Mouse (Mus musculus) heart, embryonic 15.5 days (tissue): Measurements from ENCODE around the gene Atad2b. TPM values are rescaled to one million over a fixed set of nuclear protein-coding genes. Genes with fewer than 3 reads are reported as not detected.
A peak's percentile ranks its signal among the peaks of the same experiment; 100 is the strongest.
"Not testable (repeated sequence)": the region's sequence is repeated elsewhere in the genome, so short reads cannot be mapped to it uniquely, and the experiment has no call there.

Source experiments
- ATAC-seq: fragments of 200-750 bp; cut with Nextera tagmentation; replicated peaks from 2 replicates; pipeline ENCODE4 v1.8.0; 2017; ENCODE audit warnings: low read depth, moderate TSS enrichment; ENCODE audit not compliant: insufficient number of reproducible peaks, insufficient read depth, low FRiP score
- H3K27ac ChIP-seq: fragments of 300-500 bp; sonication (generic); 2 replicates; pipeline ENCODE4 v1.5.1; 2015; ENCODE audit warnings: mild to moderate bottlenecking, inconsistent platforms
- H3K27me3 ChIP-seq: fragments of 300-500 bp; sonication (generic); 2 replicates; pipeline ENCODE4 v1.6.1; 2015; ENCODE audit warnings: inconsistent platforms
- H3K36me3 ChIP-seq: fragments of 300-500 bp; sonication (generic); 2 replicates; pipeline ENCODE4 v1.6.1; 2015; ENCODE audit warnings: mild to moderate bottlenecking, inconsistent platforms
- H3K4me1 ChIP-seq: fragments of 300-500 bp; sonication (generic); replicated peaks from 2 replicates; pipeline ENCODE4 v1.6.1; 2015; ENCODE audit warnings: inconsistent platforms
- H3K4me2 ChIP-seq: fragments of 300-500 bp; sonication (generic); 2 replicates; pipeline ENCODE4 v1.6.1; 2015; ENCODE audit warnings: inconsistent platforms, mild to moderate bottlenecking, moderate library complexity
- H3K4me3 ChIP-seq: fragments of 300-500 bp; sonication (generic); 2 replicates; pipeline ENCODE4 v1.5.1; 2015; ENCODE audit warnings: mild to moderate bottlenecking, inconsistent platforms
- H3K9ac ChIP-seq: fragments of 300-500 bp; sonication (generic); 2 replicates; pipeline ENCODE4 v1.6.1; 2015; ENCODE audit warnings: mild to moderate bottlenecking, inconsistent platforms
- H3K9me3 ChIP-seq: fragments of 300-500 bp; sonication (generic); replicated peaks from 2 replicates; pipeline ENCODE4 v1.6.1; 2016; ENCODE audit warnings: inconsistent platforms
- WGBS: fragments of 180-500 bp; shearing (Covaris S2); methylation state at CpG from one replicate; pipeline ENCODE4 v1.1.7; 2015; ENCODE audit warnings: mixed read lengths; 5-methylcytosine and 5-hydroxymethylcytosine counted together
- polyA plus RNA-seq: library from polyadenylated mRNA; unstranded; fragments of >200 nt; fragmentation: Nextera tagmentation; extraction: Ambion mirVana; gene quantifications from 2 replicates; pipeline ENCODE4 v1.2.1, GENCODE M21; 2015

The Atad2b gene
- polyA plus RNA-seq, 1 experiment from 2014 or later = 6.0 TPM

GRCm38 (mm10) chr12:4885062-4885461 is 32.1 kb upstream of the Atad2b start:
- Histone ChIP-seq H3K9ac (no peak overlapping the region), H3K4me2 (no peak overlapping the region), H3K9me3 (no peaks in the 10 kb centered on the region), H3K27me3 (no peaks in the 10 kb centered on the region), H3K4me3 (no peak overlapping the region), H3K4me1 (peaks cover 4% of the 10 kb centered on the region), H3K27ac (no peak overlapping the region), H3K36me3 (peaks cover 11% of the 10 kb centered on the region)
- ATAC-seq = no peak
- WGBS = 76% methylated on average over 1 of the region's 1 CpGs

- 94% methylated on average over 4 of the region's 4 CpGs for WGBS
- not testable (repeated sequence) for H3K4me3 ChIP-seq, H3K4me1 ChIP-seq, ATAC-seq, H3K9me3 ChIP-seq, H3K4me2 ChIP-seq, H3K27me3 ChIP-seq, H3K9ac ChIP-seq, H3K27ac ChIP-seq
- peaks cover 13% of the 10 kb centered on the region for H3K36me3 ChIP-seq
Measured at GRCm38 (mm10) chr12:4886581-4886980, 30.6 kb upstream of the Atad2b start.

- no peaks in the 10 kb centered on the region for H3K9me3 ChIP-seq
- peaks cover 4% of the 10 kb centered on the region for H3K4me1 ChIP-seq
- no peak overlapping the region for H3K4me3 ChIP-seq
- no peak overlapping the region for H3K4me2 ChIP-seq
- no peak for ATAC-seq
- H3K27ac ChIP-seq = no peak overlapping the region
- H3K27me3 ChIP-seq = no peaks in the 10 kb centered on the region
- peaks cover 5% of the 10 kb centered on the region; the same call in 1 of the 2 replicates for H3K36me3 ChIP-seq
- no peak overlapping the region for H3K9ac ChIP-seq
Measured at GRCm38 (mm10) chr12:4888739-4889138, 28.4 kb upstream of the Atad2b start.

GRCm38 (mm10) chr12:4889251-4889650 is 27.9 kb upstream of the Atad2b start:
- Histone ChIP-seq H3K27me3 (no peaks in the 10 kb centered on the region), H3K27ac (no peak overlapping the region), H3K36me3 (peaks cover 9% of the 10 kb centered on the region), H3K4me3 (no peak overlapping the region), H3K9ac (no peak overlapping the region), H3K4me1 (peaks cover 4% of the 10 kb centered on the region), H3K4me2 (no peak overlapping the region), H3K9me3 (no peaks in the 10 kb centered on the region)
- 58% methylated on average over 2 of the region's 2 CpGs for WGBS
- ATAC-seq = no peak

- WGBS = 84% methylated on average over 1 of the region's 1 CpGs
- ATAC-seq = no peak
- Histone ChIP-seq H3K4me1 (peaks cover 4% of the 10 kb centered on the region), H3K9me3 (no peaks in the 10 kb centered on the region), H3K27me3 (no peaks in the 10 kb centered on the region), H3K36me3 (peaks cover 12% of the 10 kb centered on the region), H3K9ac (no peak overlapping the region), H3K4me3 (no peak overlapping the region), H3K4me2 (no peak overlapping the region), H3K27ac (no peak overlapping the region)
Measured at GRCm38 (mm10) chr12:4889891-4890290, 27.3 kb upstream of the Atad2b start.

- WGBS = 96% methylated on average over 5 of the region's 5 CpGs
- H3K4me2 ChIP-seq = no peak overlapping the region
Measured at GRCm38 (mm10) chr12:4898024-4898423, 19.1 kb upstream of the Atad2b start.

GRCm38 (mm10) chr12:4905946-4906345 is 11.2 kb upstream of the Atad2b start:
- no peak overlapping the region for H3K9ac ChIP-seq
- 0 out of 2 replicates have a peak, but pooled peaks cover 3% of the 10 kb centered on the region for H3K36me3 ChIP-seq
- no peak for ATAC-seq
- H3K4me1 ChIP-seq = no peaks in the 10 kb centered on the region
- H3K9me3 ChIP-seq = no peaks in the 10 kb centered on the region
- 79% methylated on average over 7 of the region's 7 CpGs for WGBS
- H3K4me3 ChIP-seq = no peak overlapping the region
- no peaks in the 10 kb centered on the region for H3K27me3 ChIP-seq
- H3K27ac ChIP-seq = no peak overlapping the region
- H3K4me2 ChIP-seq = no peak overlapping the region

More at GRCm38 (mm10) chr12:4898024-4898423, 19.1 kb upstream of the Atad2b start:
- no peak for ATAC-seq
- H3K27me3 ChIP-seq = no peaks in the 10 kb centered on the region
- H3K9ac ChIP-seq = no peak overlapping the region
- no peak overlapping the region for H3K27ac ChIP-seq
- H3K36me3 ChIP-seq = peaks cover 9% of the 10 kb centered on the region
- no peak overlapping the region for H3K4me3 ChIP-seq
- no peaks in the 10 kb centered on the region; the same call in 1 of the 2 replicates for H3K9me3 ChIP-seq
- H3K4me1 ChIP-seq = no peaks in the 10 kb centered on the region

- Histone ChIP-seq H3K4me2 (peak overlapping the region; percentile 91), H3K4me3 (peak overlapping the region; percentile 89), H3K36me3 (0 out of 2 replicates have a peak, but pooled peaks cover 3% of the 10 kb centered on the region), H3K4me1 (no peaks in the 10 kb centered on the region), H3K27me3 (no peaks in the 10 kb centered on the region), H3K27ac (peak overlapping the region; percentile 91), H3K9ac (peak overlapping the region; percentile 93), H3K9me3 (no peaks in the 10 kb centered on the region)
- 46% methylated on average over 7 of the region's 7 CpGs for WGBS
- no peak for ATAC-seq
Measured at GRCm38 (mm10) chr12:4906476-4906875, 10.7 kb upstream of the Atad2b start.

GRCm38 (mm10) chr12:4906951-4907906 is 9.9 kb upstream of the Atad2b start, which contains the start of gene Ubxn2a:
Gene Ubxn2a (minus strand): TSS chr12:4907705.
- no peaks in the 10 kb centered on the region for H3K36me3 ChIP-seq
- WGBS = under 1% methylated on average over 110 of the region's 125 CpGs
- H3K4me3 ChIP-seq = peak within 1 kb of the TSS; percentile 89

GRCm38 (mm10) chr12:4908391-4908790 is 8.8 kb upstream of the Atad2b start:
- Histone ChIP-seq H3K27me3 (no peaks in the 10 kb centered on the region), H3K4me2 (no peak overlapping the region), H3K36me3 (no peaks in the 10 kb centered on the region), H3K9ac (no peak overlapping the region), H3K9me3 (no peaks in the 10 kb centered on the region), H3K27ac (no peak overlapping the region), H3K4me3 (no peak overlapping the region), H3K4me1 (no peaks in the 10 kb centered on the region)
- WGBS = 86% methylated on average over 7 of the region's 7 CpGs
- ATAC-seq = no peak

More at GRCm38 (mm10) chr12:4906951-4907906, 9.9 kb upstream of the Atad2b start, which contains the start of gene Ubxn2a:
- peak; percentile 95 for ATAC-seq
- peak within 1 kb of the TSS; percentile 91 for H3K4me2 ChIP-seq
- no peaks in the 10 kb centered on the region for H3K9me3 ChIP-seq
- peak within 1 kb of the TSS; percentile 91 for H3K27ac ChIP-seq
- H3K9ac ChIP-seq = peak within 1 kb of the TSS; percentile 93
- H3K27me3 ChIP-seq = no peaks in the 10 kb centered on the region
- H3K4me1 ChIP-seq = no peaks in the 10 kb centered on the region

- H3K9me3 ChIP-seq, H3K36me3 ChIP-seq, ATAC-seq, H3K27me3 ChIP-seq, H3K4me3 ChIP-seq, H3K9ac ChIP-seq, H3K27ac ChIP-seq, H3K4me1 ChIP-seq, H3K4me2 ChIP-seq: not testable (repeated sequence)
- 88% methylated on average over 1 of the region's 1 CpGs for WGBS
Measured at GRCm38 (mm10) chr12:4910496-4910895, 6.7 kb upstream of the Atad2b start.
